Mouse (Mus musculus): Measurements from ENCODE around the gene Tmem117.
A peak's percentile ranks its signal among the peaks of the same experiment; 100 is the strongest.

Gene Tmem117

GRCm38 (mm10) chr15:94649071-94649765, 20.2 kb downstream of the Tmem117 start:
- DNase-seq: no peak

GRCm38 (mm10) chr15:94649766-94650120, 20.7 kb downstream of the Tmem117 start:
- DNase-seq: no peak

DNA sequence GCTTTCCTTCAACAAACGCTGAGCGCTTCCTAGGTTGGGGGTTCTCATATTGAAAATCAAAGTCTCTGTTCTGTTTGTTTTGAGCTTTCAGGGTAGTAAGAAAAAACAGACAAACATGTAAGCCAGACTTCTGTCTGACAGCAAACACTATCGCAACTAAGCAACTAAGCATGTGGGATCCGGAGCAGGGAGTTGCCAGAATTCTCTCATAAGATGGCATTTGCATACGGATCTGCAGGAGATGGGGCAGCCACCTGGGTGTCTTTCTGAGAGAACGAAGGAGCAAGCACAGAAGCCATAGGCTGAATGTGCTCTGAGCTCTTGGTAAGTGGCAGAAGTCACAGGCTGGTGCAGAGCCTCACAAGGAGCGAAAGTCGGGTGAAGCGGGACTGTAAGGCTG, 22.3 kb downstream of the Tmem117 start:
- DNase-seq: no peak

DNA sequence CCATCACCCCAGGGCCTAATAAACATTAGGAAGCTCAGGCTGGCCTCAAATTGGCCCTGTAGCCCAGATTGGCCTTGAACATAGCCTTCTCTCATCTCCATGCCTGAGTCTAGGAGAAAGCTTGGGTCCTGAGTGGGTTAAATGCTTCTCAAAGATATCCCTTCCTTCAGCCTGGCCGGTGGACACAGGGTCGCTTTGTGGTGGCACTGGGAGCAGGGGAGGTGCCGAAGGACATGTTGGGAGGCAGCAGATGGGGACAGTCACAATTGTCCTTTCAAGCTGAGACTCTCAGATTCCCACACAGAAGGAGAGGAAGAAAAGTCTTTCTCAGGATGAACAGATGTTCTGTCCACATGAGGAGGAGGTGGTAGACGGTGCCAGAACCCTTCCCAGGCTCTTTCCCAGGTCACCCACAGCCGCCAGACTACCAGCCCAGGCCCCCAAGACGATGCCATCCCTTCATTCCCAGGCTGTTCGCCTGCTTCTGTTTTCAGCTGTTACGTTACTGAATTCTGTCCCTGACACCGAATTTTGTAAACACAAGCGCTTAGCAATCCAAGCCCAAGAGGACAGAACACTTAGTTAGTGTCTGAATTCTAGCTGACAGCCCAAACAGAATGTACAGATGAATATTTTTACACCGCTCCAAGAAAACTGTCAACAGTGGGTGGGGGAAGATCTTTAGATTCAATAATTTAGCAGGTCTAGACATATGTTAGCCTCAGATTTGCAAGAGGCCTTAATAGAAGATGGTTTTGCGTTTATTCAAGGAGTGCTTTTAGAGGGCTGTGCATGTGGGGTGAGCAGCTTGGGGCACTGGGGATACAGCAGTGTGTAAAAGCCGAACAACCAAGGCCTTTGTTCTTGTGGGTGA, 23.2 kb downstream of the Tmem117 start:
- no peak for DNase-seq

- DNase-seq: no peak
Observed at GRCm38 (mm10) chr15:94652843-94653206, 23.8 kb downstream of the Tmem117 start.

DNA sequence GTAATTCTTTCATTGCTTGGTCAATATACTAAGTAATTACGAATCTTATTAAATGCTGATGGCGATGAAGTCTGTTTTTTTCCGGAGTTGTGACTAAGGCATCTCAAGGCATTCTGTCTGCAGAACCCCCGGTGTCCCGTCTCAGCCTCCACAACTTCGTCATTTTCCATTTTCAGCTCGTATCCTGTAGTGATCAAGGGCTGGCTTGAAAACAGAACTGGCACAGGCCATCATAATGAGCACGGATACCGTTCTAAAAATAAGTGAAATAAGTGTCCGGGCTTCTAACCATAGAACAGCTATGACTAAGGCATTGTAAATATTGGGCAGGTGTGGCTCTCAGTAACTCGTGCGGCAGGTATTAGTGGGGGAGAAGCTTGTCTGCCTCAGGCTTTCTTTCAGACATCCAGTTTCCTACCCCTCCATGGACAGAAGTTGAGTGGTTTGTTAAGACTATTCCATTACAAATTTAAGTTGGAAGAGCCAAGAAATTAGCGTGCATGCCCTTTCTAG, 26.8 kb downstream of the Tmem117 start:
- DNase-seq: no peak

GRCm38 (mm10) chr15:94657882-94658281, 28.9 kb downstream of the Tmem117 start:
- DNase-seq: no peak

GRCm38 (mm10) chr15:94658392-94659111, 29.5 kb downstream of the Tmem117 start:
- DNase-seq: no peak

DNA sequence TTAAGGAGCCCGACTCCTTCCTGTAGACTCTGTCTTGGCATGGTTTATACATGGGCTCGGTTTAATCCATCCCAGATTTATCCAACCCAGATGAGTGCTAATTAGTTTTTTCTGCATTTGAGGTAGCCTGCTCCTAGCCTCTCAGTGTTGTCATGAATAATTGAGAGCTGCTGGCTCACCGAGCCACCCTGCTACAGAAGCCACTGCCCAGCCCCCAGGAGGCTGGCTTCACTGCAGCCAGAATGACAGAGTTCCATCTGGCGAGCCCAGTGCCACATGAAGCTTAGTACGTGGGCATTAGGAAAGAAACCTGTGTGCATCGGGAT, 30.0 kb downstream of the Tmem117 start:
- no peak for DNase-seq

- DNase-seq: no peak
Observed at GRCm38 (mm10) chr15:94660913-94661312, 31.9 kb downstream of the Tmem117 start.

DNA sequence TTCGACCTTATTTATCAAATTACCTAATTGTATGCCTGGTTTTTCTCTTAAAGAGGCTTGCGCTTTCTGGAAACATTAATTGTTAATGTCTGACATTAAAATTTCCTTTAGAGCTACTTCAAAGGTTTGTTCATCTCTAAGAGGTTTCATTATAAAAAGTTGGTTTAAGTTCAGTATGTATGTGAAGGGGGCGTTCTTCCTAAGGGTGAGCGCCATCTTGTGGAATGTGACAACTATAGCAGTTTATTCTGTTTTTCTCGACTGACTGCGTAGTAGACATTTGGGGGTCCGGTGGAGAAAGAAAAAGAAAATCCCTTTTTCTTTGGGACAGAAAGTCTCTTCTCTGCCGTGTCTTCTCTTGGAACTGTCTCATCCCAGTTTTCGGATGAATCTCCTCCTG, 32.4 kb downstream of the Tmem117 start:
- DNase-seq: peak in 1 of 2 experiments; percentile 30

DNA sequence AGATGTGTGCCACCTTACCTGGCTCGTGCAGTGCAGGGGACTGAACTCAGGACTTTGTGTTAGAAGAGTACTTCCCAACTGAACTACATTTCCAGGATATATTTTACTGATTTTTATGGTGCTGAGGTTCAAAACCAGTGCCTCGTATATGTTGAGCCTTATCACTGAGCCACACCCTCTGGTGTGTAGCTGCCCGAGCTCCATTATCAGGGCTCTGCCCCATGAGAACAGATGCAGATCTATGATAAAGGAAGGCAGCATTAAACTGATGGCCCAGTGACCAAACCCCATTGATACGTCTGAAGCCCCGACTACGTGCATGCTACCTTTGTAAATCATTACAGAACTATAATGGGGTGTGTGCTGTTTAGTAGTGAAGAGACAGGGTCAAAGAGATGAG, 35.6 kb downstream of the Tmem117 start:
- no peak for DNase-seq

DNA sequence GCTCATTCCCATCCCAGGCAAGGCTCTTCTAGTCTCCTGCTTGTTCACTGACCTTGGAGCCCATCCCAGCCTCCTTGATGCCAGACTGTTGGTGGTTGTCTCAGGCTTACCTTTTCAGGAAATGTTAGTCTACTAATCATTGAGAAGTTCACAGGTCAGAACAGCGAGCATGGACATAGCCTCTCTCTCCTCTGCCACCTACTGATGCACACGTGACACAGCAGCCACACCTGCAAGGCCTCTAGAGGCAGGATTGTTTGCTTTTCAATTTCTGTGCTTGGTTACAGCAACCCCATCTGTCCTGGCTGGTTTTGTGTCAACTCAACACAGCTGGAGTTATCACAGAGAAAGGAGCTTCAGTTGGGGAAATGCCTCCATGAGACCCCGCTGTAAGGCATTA, 52.1 kb downstream of the Tmem117 start:
- no peak for DNase-seq

DNA sequence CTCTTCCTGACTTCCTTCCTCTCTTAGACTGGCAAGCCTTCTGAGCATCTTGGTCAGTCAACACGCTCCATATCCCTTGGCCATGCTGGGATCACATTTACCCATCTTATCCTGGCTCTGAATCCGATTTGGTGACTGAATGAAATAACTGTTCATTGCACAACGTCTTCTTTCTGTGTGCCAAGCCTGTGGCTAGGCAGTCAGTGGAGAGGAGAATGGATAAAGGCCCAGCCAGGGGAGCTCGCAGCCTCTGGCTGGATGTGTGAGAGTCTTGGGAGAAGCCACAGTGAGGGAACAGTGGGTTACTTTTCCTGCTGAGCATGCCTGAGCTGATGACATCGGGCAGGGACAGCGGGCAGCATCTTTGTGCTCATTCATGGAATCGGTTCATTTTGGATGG, 55.2 kb downstream of the Tmem117 start:
- DNase-seq: no peak

DNA sequence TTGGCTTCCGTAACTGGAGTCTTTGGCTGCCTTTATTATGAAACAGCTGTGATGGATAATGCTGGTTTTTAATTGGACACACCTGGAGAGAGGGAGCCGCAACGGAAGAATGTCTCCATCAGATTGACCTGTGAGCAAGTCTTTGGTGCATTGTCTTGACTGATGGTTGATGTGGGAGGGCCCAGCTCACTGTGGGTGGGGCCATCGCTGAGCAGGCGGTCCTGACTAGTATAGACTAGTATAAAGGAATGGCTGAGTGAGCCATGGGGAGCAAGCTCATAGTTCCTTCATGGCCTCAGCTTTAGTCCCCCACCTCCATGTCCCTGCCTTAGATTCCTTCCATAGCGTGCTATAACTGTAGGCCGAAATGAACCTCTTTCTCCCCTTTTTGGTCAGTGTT, 58.1 kb downstream of the Tmem117 start:
- DNase-seq: no peak

GRCm38 (mm10) chr15:94687629-94688028, 58.6 kb downstream of the Tmem117 start:
- no peak for DNase-seq

- peak in 1 of 2 experiments; percentile 43 for DNase-seq
Observed at GRCm38 (mm10) chr15:94689195-94689883, 60.3 kb downstream of the Tmem117 start.

GRCm38 (mm10) chr15:94689884-94690231, 60.8 kb downstream of the Tmem117 start:
- no peak for DNase-seq

DNA sequence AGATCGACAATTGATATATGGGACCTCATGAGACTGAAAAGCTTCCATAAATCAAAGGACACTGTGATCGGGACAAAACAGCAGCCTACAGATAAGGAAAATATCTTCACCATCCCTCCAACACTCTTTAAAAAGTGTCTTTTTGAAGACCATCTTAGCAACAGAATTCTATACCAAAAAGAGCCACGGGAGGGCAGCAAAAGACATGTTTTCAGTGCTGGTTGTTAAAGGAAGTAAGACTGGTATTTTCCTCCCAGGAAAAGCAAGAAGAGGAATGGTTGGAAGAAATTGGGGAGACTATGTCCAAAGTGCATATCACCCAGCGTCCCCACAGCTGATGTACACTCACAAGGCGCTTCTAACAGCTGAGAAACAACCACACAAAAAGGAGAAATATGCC, 93.7 kb downstream of the Tmem117 start:
- DNase-seq: peak in 1 of 2 experiments; percentile 43

DNA sequence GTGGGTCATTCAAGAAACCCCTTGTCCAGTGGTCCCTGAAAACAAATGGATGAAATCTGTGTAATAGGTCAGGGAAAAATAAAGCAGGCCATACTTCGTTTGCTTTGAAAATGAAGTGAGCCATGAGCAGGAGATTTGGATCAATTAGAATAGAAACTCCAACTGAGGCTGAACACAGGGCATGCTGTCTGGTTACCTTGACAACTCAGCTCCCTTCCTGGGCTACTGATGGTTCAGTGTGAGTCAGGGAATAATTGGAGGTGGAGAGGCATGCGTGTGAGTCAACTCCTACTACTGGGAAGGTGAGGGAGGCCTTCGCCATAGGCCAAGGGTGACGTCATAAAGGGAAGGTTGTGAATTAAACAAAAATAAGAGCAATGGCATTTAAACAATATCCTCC, 103.1 kb downstream of the Tmem117 start:
- no peak for DNase-seq

GRCm38 (mm10) chr15:94769227-94769626, 140.2 kb downstream of the Tmem117 start:
- DNase-seq: no peak

DNA sequence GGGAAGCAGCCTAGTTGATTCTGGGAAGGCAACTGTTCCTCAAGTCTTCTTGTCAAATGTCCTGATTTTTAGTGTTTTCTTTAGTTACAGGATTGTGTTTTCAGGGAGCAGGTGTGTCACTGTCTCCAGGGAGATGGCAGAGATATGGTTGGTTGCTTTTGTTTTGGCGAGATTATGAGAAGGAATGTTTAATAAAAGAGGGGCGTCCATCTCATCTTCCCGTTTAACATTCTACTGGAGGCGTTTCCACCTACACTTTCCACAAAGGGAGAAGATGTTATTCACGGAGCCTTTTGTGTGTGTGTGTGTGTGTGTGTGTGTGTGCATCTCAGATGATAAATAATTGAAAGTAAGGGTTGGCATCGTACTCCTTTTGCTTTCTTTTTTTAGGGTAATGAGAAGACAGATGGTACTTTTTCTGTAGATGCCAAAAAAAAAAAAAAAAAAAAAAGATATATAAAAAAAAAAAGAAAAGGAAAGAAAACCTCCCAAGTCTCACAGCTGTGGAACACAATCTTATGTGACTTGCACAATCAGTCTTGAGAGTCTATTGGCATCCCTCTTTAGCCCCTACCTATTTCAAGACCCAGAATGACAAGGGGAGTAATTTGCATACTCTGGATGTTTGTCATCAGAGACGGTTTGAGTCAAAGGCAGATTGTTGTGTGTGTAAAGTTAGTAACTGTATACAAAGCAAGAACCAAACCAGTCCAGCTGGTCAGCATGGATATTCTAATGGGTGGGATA, 142.0 kb downstream of the Tmem117 start:
- DNase-seq: no peak

Measured in lung, postnatal 4 days (tissue).